Mouse (Mus musculus) kidney, postnatal 10 days (tissue): ENCODE measurements around the gene 1700016D06Rik.

Experiments used
- DNase-seq: peaks from one replicate; pipeline ENCODE4 v3.0.0; 2021; ENCODE audit warnings: mixed read lengths

The 1700016D06Rik gene

DNA sequence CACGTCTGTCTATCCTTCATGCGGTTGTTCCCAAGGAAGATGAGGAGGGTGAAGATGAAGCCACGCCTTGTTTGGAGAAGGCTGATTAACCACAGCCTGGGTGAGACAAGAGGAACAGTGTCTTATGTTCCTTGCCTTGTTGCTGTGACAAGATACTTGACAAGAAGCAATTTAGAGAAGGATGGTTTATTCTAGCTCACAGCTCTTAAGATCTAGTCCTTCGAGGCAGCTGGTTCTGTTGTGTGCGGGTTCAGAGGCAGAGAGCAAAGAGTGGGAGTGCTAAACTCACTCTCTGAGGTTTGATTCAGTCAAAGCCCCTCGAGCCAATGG is at the start of gene 1700016D06Rik:
Gene 1700016D06Rik (minus strand): TSS at position 31 of the 330 bp plus-strand sequence.
- no peak for DNase-seq

DNA sequence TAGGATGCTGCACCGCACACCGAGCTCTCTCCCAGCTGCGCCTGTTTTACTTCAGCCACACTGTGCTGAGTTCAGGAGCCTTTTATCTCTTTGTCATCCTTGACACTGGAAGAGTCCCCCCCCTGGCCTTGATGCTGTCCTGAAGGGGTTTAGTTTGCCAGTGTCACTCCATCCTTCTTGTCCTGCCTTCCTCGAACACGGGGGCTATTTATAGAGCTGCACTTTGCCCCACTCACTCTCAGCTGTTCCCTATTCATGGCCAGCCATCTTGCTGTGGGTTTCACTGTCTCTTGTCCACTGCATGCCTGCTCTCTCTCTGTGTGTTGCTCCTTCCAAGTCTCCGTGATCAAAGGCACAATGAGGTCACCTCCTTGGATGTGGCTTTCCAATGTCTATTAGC is 48.6 kb upstream of the 1700016D06Rik start:
- DNase-seq: no peak

DNA sequence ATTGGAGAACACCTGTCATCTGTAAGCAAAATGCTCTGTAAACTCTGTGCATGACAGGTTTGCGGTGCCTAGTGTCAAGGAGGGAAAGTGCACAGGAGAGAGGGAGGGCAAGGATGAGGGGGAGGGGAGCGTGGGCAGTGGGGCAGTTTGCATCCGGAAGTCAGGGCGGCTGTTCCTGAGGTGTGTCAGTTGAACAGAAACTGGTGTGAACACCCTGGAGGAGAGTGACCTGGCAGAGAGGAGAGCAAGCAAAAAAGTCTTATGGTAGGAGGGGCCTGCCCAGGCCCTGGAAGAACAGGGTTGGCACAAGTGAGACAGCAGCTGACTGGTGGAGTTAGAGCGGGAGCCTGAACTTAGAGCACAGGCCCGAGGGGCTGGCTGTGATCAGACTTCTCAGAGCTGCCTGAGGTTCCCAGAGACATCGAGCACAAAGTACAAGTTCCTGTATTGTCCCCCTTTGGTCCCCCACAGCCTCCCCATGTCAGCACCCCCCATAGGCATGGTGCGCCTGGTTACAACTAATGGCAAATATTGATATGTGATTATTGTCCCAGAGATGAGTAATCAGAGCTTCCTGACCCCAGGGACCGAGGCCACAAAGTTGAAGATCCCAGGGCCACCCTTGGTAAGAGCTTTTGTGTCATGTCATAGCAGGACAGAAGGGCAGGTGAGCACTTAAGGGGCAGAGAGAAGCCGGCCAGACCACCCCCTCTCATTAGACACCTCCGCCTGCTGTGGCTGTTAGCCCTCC is 46.2 kb upstream of the 1700016D06Rik start:
- peak; percentile 36 for DNase-seq

DNA sequence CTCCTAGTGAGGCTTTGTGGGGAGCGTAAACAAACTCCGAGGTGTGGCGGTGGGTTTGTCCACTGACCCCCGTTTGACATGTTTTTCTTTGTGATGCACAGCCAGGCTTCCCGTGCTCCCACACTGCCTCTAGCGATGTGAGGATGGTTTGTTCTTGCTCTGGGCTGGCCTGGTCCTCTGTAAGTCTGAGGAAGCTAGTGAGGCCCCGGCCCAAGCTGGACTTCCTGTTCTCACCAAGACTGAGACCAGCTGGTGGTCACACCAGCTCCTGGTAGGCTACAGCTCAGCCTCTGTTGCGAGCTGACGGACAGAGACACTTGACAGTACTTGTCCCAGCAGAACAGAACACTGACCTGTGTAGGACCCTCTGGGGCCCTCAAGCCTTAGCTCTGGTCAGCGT is 42.7 kb upstream of the 1700016D06Rik start:
- DNase-seq: peak; percentile 52

DNA sequence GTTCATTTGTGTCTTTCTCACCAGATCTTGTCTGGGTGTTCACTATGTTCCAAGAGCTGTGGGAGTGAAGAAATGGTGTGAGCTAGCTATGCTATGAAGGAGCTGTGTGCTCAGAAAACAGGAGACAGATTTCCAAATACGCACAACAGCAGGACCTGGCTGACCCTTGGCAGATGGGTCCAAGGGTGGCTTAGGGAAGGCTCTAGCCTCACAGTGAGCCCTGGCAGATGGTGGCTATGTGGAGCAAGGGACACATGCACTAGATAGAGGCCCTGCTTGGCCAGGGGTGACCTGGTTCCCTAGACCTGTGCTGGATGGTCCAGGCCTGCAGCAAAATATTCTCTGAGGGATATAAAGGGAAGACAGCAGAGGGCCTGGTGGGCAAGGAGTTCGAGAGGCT is 40.0 kb upstream of the 1700016D06Rik start:
- no peak for DNase-seq

DNA sequence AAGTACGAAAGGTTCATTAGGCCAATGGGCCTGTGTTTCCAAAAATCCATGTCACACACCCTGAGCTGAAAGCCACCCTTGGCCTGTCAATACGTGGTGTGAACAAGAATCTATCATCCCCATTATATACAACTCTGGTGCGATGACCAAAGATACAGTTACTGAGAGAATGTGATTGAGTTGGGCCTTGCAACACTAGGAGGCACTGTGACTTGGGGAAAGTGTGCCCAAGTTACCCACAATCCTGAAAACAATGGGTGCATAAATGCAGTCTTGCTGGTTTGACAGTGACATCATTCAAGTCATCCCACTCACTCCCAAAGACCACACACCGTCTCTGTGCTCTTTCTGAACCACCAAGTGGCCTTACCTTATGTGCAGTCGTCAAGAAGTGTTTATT is 38.2 kb upstream of the 1700016D06Rik start:
- DNase-seq: no peak

DNA sequence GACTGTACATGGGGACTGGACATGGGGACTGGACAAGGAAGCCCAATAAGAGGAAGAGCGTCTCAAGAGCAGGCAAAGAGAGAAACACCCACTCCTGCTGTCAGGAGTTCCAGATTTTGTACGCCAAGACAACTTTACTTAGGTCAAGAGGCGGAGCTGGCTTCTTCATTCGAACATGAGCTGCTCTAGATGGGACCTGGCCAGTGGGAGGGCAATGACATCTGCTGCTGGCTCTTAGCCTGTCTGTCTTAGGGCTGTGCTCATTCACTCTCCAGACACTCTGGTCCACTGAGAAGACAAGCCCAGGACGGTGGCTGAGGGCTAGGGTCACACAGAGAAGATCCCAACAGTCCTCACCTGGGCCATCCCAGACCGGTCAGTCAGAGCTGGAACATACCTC is 36.2 kb upstream of the 1700016D06Rik start:
- DNase-seq: no peak

DNA sequence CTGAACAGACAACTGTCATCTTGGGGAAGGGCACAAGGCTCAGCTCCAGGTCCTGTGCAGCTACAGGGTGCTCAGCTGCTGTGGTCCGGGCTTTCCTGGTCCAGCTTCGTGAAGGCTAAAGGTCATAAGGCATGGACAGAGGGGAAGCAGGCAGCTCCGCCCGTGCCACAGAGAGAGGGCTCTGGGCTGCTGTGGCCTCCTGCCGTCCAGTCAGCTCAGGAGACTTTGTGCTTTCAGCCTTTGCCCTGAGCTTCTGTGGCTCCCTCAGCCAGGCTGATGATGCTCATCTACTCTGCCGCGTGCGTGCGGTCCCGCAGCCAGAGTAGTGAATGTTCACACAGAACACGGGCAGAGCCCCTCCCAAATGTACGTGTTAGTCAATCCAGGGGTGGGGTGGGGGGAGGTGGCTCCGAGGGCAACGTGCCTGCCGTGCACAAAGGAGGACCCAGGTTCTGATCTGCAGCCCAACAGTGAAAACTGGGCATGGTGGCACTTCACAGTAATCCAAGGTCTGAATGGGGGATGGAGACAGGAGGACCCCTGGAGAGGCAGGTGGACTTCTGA is 34.9 kb upstream of the 1700016D06Rik start:
- peak; percentile 50 for DNase-seq

DNA sequence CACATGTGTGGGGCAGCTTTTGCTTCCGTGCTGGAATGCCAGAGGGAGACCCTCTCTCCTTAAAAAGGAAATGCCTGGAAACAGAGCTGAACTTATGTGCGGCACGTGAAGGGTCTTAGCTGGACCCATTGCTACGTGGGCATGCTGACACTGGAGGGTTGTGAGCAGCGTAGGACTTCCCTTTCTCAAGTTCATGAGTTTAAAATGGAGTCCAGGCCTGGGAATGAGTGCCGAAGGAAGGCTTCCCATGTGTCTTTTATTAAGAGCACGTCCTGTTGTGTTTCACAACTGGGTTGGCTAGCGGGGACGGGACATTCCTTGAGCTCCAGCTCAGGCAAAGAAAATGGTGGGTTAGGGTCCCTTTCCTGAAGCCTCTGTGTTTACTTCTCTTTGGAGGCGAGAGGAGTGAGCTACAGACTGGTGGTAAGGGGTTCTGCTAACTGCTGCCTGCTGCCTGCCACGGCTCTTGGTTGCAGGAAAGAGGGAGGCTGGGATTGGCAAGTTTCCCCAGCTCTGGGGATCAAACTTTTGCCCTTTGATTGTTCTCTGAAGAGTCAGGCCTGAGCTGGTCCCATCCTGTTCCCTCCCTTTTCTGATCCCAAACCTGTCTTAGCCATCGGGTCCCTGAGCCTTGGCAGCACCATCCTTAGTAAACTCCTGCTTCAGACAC is 29.5 kb upstream of the 1700016D06Rik start:
- peak; percentile 50 for DNase-seq

DNA sequence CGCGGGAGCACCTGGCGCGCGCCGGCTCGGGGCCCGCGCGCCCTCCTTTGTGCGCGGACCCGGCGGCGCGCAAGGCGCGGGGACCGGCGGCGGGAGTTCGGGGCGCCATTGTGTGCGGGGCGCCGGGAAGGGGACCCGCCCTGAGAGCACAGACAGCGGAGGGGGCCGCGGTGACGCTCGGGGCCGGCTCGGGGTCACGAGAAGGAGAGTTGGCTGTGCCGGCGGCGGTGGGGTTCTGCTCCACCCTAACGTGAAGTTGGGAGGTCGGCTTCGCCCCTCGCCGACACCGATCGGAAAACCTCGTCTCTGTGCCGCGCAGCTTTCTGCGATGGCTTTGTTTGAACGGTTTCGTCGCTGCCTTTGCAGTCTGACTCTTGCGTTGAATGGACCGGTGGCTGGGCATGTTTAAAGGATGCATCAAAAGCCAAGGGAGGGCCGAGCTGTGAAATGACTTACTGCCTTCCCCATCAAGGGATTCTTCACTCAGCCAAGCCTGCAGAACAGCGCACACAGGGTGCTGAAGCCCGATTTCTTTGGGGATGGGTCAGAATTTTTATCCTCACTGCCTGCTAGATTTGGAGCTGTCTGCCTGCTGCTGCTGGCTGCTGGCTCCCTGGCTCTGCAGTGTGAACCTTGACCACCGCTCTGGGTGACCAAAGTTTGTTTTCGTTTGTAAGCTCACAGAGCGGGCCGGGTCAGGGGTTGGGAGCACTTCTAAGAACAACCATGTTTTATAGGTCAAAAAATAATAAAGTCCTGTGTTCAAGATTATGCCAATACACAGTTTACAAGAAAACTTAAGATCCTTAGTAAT is 27.8 kb upstream of the 1700016D06Rik start:
- peak; percentile 67 for DNase-seq

DNA sequence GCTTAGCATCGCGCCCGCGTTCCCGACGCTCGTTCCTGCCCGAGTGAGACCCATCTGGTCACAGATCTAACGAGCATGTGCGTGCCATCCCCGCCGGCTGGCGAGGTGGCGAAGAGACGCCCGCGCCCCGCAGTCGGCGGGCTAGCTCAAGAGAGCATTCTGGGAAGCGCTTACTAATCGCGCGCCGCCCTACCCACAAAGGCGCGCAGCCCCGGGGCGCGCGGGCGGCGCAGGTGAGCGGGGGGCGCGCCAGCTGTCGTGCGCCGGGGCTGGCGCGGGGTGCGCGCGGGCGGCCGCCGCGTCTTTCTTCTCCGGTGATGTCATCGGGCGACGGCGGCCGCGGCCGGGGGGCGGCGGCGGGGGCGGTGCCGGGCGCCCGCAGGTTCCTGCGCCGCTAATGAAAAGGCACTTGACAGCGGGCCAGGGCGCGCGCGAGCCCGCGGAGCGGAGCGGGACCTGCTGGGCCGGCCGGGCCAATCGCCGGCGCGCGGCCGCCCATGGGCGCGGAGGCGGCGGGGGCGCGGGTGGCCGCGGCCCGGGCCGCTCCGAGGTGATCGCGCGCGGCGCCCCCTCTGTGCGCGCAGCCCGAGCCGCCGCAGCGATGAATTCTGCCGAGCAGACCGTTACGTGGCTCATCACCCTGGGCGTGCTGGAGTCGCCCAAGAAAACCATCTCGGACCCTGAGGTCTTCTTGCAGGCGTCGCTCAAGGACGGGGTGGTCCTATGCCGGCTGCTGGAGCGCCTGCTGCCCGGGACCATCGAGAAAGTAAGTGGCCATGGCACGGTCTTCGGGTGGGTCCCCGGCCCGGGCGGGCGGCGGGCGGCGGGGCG is 27.0 kb upstream of the 1700016D06Rik start, which contains the start of gene Arhgef7:
Gene Arhgef7 (plus strand): TSS at position 71 of the 831 bp plus-strand sequence.
- DNase-seq: peak; percentile 62

DNA sequence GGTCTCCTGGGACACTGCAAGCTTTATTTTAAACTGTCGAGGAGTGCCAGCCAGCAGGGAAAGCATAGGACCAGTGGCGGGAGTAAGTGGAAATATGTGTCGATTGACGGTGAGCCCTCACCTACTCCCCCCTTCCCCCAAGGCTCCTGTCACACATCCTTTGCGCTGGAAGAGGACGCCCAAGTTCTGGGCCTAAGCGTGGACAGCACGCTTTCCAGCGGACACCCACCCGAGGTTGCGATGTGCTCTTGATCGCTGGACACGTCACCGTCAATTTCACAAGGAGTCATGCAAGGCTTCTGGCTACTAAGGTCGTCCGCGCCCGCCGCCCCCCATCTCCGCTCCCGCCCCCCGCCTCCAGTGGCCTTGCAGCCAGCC is 26.4 kb upstream of the 1700016D06Rik start:
- DNase-seq: no peak

DNA sequence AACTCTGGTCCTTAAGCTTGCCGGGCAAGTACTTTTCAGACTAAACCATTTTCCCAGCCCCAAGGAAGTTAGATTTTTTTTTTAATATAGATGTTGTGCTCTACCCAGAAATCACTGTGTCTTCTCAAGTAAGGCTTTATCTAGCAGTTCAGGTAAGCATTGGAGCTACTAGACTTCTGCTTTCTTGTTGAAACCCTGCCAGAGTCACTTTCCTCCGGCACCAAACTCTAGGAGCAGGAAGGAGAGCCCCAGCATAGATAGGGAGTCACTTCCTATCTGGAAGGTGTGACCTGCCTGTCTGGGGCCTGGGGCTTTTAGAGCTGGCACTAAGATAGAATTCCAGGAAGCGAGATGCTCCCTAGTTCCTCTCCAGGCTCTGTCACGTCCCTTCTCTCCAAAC is 16.3 kb upstream of the 1700016D06Rik start:
- no peak for DNase-seq

DNA sequence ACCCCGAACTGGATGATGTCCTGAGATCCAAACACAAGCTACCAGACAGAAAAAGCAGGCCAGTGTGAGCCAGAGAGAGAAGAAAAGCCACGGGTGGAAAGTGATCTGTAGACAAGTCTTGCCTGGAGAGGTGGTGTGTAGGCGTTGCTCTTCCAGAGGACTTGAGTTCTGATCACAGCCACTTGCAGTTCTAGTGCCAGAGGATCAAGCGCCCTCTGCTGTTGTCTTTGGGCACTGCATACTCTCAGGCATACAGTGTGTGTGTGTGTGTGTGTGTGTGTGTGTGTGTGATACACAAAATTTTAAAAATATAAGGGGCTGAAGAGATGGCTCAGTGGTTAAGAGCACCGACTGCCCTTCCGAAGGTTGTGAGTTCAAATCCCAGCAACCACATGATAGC is 11.4 kb upstream of the 1700016D06Rik start:
- peak; percentile 28 for DNase-seq

DNA sequence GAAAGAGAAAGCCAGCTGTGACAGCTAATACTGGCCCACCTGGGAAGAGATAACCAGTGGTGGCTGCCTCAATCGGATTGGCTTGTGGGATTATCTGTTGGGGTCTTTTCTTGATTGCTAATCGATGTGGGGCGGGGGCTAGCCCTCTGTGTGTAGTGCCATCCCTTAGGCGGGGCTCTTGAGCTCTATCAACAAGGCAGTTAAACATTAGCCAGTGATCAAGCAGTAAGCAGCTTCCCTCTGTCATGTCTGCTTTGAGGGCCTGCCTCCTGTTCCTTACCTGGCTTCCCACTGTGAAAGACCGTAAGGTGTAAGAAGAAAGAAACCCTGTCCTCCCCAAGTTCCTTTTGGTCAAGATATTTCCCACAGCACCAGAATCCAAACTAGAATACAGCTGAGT is 9.6 kb upstream of the 1700016D06Rik start:
- no peak for DNase-seq

DNA sequence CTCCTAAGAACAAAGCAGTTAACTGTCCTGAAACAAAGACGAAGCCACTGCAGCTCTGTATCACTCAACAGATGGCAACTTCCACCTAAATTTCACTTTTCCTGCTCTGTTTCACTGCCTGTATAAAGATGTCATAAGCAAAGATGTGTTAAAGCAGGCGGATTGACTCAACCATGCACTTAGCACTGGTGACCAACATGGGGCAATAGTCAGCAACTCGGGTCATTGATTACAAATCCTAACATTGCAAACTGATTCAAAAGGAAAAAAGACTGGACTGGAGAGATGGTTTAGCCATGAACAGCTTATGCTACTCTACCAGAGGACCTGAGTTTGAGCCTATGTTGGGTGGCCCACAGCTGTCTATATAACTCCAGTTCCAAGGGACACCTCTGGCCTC is 8.7 kb upstream of the 1700016D06Rik start:
- DNase-seq: no peak

DNA sequence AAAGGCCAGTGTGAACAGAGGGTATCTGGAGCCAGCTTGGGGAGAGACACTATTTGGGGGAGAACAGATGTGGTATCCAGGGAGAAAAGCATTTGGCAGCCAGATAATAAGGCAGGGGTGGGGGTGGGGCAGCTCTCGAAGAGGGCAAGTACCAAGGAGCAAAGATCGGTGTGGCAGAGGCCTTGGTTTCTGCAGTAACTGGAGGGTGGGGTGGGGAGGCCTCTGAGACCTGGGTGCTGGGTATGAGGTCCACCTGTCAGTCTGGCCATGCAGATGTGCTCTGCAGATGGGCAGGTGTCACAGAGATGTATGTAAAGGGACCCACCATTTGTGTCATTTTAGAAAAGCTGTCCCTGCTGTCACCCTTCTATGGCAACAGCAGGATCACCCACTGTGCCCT is 8.0 kb upstream of the 1700016D06Rik start:
- peak; percentile 24 for DNase-seq

DNA sequence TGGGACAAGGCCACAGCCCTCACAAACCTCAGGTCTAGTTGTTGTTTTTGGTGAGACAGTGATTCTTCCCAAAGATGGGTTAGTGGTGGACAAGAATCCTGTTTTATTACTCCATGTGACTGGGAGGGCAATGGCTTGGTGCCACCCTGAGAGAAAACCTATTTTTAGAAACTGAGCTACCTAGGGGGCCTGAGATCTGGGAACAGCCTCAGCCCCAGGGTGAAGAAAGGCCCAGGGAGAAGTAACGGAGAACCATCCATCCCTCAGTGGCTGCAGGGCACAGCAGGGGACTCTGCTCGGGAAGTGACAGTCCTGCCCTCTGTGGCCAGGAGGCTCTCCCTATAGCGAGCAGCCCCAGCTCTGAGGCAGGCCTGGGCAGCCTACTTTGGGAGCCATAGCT is 6.8 kb upstream of the 1700016D06Rik start:
- DNase-seq: no peak

DNA sequence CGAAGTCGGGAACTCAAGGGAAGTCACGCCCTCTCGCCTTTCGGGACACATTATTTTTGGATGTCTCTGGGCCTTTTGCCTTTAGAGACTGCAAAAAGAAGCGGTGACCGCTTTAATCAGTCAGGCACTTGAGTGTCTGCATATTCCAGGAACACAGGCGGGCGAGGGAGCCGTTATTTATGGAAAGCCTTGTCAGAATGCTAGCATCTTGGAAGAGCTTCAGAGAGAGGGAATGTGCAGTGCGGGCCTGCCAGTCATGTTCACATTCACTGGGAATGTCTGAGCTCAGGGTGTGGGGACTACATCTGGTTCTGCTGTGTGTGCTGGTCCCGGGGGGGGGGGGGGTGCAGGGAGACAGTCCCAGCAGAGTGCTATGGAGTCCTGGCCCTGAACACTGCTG is 5.0 kb upstream of the 1700016D06Rik start:
- peak; percentile 50 for DNase-seq

DNA sequence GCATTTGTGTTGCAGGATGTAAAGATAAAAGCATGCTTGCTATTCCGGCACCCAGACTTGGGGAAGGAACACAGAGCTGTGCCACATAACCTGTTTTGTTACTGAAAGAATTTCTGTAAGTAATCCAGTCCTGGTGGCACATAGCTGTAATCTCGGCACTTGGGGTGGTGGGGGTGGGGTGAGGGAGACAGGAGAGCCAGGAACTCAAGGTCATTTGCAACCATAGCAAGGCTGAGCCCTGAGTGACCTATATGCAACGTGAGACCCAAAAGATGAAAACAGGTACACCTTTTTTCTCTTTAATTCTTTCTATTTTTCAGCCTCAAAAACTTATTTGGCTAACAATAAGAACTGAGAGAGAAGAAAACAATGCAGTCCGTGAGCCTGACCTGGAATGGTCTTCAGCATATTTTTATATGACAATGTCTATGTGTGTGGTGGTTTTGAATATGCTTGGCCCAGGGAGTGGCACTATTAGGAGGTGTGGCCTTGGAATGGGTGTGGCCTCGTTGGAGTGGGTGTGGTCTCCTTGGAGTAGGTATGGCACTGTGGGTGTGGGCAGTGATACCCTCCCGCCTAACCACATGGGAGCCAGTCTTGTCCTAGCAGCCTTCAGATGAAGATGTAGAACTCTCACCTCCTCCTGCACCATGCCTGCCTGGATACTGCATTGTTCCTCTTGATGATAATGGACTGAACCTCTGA is 4.0 kb upstream of the 1700016D06Rik start:
- DNase-seq: no peak

DNA sequence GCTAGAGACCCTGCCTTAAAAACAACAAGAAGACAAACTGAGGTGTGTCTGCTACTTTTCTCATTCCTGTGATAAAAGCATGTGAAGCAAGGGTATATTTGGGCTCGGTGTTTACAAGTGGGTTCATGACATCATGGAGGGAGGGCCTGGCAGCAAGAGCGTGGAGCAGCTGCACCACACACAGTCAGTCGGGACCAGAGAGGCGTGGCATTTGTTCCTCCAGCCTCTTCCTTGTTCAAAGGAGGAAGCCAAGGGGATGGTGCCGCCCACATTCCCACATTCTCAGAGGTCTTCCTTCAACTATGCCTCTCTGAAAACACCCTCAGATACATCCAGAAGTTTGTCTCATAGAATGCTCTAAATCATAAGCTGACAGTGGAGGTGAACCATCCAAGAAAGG is 2.9 kb upstream of the 1700016D06Rik start:
- no peak for DNase-seq

DNA sequence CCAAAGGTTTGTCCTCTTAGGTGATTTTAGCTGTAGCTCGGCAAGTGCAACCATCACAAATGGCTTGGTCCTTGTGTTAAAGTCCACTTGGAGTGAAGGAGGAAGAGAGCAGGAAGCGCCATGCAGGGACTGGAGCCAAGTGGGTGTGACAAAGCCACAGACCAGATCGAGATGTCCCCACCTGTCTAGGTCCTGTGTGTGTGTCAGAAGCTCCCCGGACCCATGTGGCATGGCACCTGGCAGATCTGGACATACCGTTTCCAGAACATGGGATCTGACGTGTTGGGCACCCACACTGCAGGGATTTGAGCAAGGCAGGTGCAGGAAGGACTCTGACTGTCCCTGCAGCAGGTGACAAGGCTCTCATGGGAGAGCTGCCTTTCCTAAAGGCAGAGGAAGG is 565 bp upstream of the 1700016D06Rik start:
- DNase-seq: no peak
